Mouse (Mus musculus) ES-E14 (cell line): ENCODE measurements around the gene Nfs1.

Source experiments
- HCFC1 ChIP-seq: IDR thresholded peaks from 2 replicates; pipeline ENCODE4 v1.6.1; 2012; ENCODE audit warnings: low read length, inconsistent platforms, borderline replicate concordance; ENCODE audit not compliant: insufficient read depth
- MAFK ChIP-seq: IDR thresholded peaks from 2 replicates; pipeline ENCODE4 v1.6.1; 2014; ENCODE audit warnings: mild to moderate bottlenecking, low read depth, low read length, inconsistent platforms; ENCODE audit not compliant: insufficient read depth
- ZC3H11A ChIP-seq: IDR thresholded peaks from 2 replicates; pipeline ENCODE4 v1.6.1; 2012; ENCODE audit warnings: low read depth, mild to moderate bottlenecking, inconsistent platforms, low read length, borderline replicate concordance
- ZNF384 ChIP-seq: IDR thresholded peaks from 2 replicates; pipeline ENCODE4 v1.6.1; 2012; ENCODE audit warnings: low read depth, low read length, inconsistent platforms

- TF ChIP-seq ZNF384 (no peak), MAFK (no peak), HCFC1 (no peak), ZC3H11A (no peak)
These were observed 47.6 kb upstream of the Nfs1 start for GRCm38 (mm10) chr2:156191540-156191939.
